Mouse (Mus musculus) MEL (cell line): Measurements from ENCODE around the gene Olfr1509. TPM values are rescaled to one million over a fixed set of nuclear protein-coding genes. Genes with fewer than 3 reads are reported as not detected.

Experiments used
- DNase-seq: peaks from one replicate; pipeline ENCODE4 v3.0.0; 2011; ENCODE audit warnings: low read depth, low spot score
- H3K27ac ChIP-seq: 2 replicates; pipeline ENCODE4 v1.5.1; 2012; ENCODE audit warnings: low read depth, mild to moderate bottlenecking, control low read depth, low read length, moderate library complexity; ENCODE audit not compliant: control insufficient read depth
- H3K27me3 ChIP-seq, 2 experiments: fragments of 150-350 bp in 1 of 2; sonication (generic) in 1 of 2; 2 replicates each; pipeline ENCODE4 v1.6.1; 2012; ENCODE audit warnings: low read length in 2 of 2, mild to moderate bottlenecking in 2 of 2, improper control_type of control experiment in 1 of 2, moderate library complexity in 1 of 2; ENCODE audit not compliant: insufficient read depth in 2 of 2, control insufficient read depth in 1 of 2
- H3K36me3 ChIP-seq, 2 experiments: 2 replicates each; pipeline ENCODE4 v1.6.1; 2012 to 2014; ENCODE audit warnings: low read length in 2 of 2, improper control_type of control experiment in 1 of 2, inconsistent platforms in 1 of 2, mild to moderate bottlenecking in 1 of 2; ENCODE audit not compliant: insufficient read depth in 2 of 2, control insufficient read depth in 1 of 2
- H3K4me1 ChIP-seq, 2 experiments: fragments of 150-350 bp in 1 of 2; sonication (generic) in 1 of 2; 2 replicates each; pipeline ENCODE4 v1.6.1; 2012; ENCODE audit warnings: low read length in 2 of 2, improper control_type of control experiment in 1 of 2, mild to moderate bottlenecking in 1 of 2; ENCODE audit not compliant: insufficient read depth in 2 of 2, control insufficient read depth in 1 of 2
- H3K4me3 ChIP-seq, 2 experiments: fragments of 150-350 bp in 1 of 2; sonication (generic) in 1 of 2; 2 replicates each; pipeline ENCODE4 v1.5.1; 2012; ENCODE audit warnings: low read depth in 2 of 2, low read length in 2 of 2, mild to moderate bottlenecking in 2 of 2, moderate library complexity in 2 of 2, control low read depth in 1 of 2, improper control_type of control experiment in 1 of 2; ENCODE audit not compliant: control insufficient read depth in 1 of 2, insufficient read depth in 1 of 2
- H3K79me2 ChIP-seq: 2 replicates; pipeline ENCODE4 v1.6.1; 2012; ENCODE audit warnings: mild to moderate bottlenecking, low read length, moderate library complexity; ENCODE audit not compliant: control insufficient read depth, poor library complexity, insufficient read depth
- H3K9ac ChIP-seq: 2 replicates; pipeline ENCODE4 v1.6.1; 2012; ENCODE audit warnings: low read depth, mild to moderate bottlenecking, control low read depth, low read length, moderate library complexity; ENCODE audit not compliant: control insufficient read depth, poor library complexity, severe bottlenecking
- H3K9me3 ChIP-seq: fragments of 150-350 bp; sonication (generic); replicated peaks from 2 replicates; pipeline ENCODE4 v1.6.1; 2012; ENCODE audit warnings: mild to moderate bottlenecking, low read length, improper control_type of control experiment, moderate library complexity; ENCODE audit not compliant: insufficient read depth
- BHLHE40 ChIP-seq: IDR thresholded peaks from 2 replicates; pipeline ENCODE4 v1.6.1; 2012; ENCODE audit warnings: low read depth, mild to moderate bottlenecking, inconsistent platforms, low read length, improper control_type of control experiment, borderline replicate concordance
- CHD1 ChIP-seq: IDR thresholded peaks from 2 replicates; pipeline ENCODE4 v1.6.1; 2012; ENCODE audit warnings: low read depth, mild to moderate bottlenecking, inconsistent platforms, low read length, improper control_type of control experiment
- CHD2 ChIP-seq: IDR thresholded peaks from 2 replicates; pipeline ENCODE4 v1.6.1; 2011; ENCODE audit warnings: low read length, improper control_type of control experiment
- CTCF ChIP-seq, 3 experiments: IDR thresholded peaks in 2 of 3; conservative IDR thresholded peaks in 1 of 3; 2 replicates each; pipeline ENCODE4 v1.5.1; 2011 to 2012; ENCODE audit warnings: low read length in 3 of 3, low read depth in 2 of 3, mild to moderate bottlenecking in 2 of 3, improper control_type of control experiment in 1 of 3, inconsistent platforms in 1 of 3, mixed read lengths in 1 of 3, moderate library complexity in 1 of 3; ENCODE audit not compliant: control insufficient read depth in 1 of 3, insufficient read depth in 1 of 3, poor library complexity in 1 of 3, severe bottlenecking in 1 of 3
- E2F4 ChIP-seq: IDR thresholded peaks from 2 replicates; pipeline ENCODE4 v1.6.1; 2011; ENCODE audit warnings: low read depth, low read length, improper control_type of control experiment, borderline replicate concordance
- EP300 ChIP-seq, 2 experiments: IDR thresholded peaks; 2 replicates each; pipeline ENCODE4 v1.6.1; 2011; ENCODE audit warnings: improper control_type of control experiment in 2 of 2, low read length in 2 of 2, low read depth in 1 of 2, mild to moderate bottlenecking in 1 of 2
- GABPA ChIP-seq: IDR thresholded peaks from 2 replicates; pipeline ENCODE4 v1.6.1; 2012; ENCODE audit warnings: low read depth, mild to moderate bottlenecking, inconsistent platforms, low read length, improper control_type of control experiment, moderate library complexity
- GATA1 ChIP-seq: IDR thresholded peaks from 2 replicates; pipeline ENCODE4 v1.6.1; 2011; ENCODE audit warnings: low read depth, low read length, improper control_type of control experiment
- HCFC1 ChIP-seq: IDR thresholded peaks from 2 replicates; pipeline ENCODE4 v1.6.1; 2012; ENCODE audit warnings: low read depth, mild to moderate bottlenecking, inconsistent platforms, low read length, improper control_type of control experiment, moderate library complexity
- MAFK ChIP-seq: IDR thresholded peaks from 2 replicates; pipeline ENCODE4 v1.6.1; 2011; ENCODE audit warnings: low read depth, mild to moderate bottlenecking, low read length, improper control_type of control experiment, borderline replicate concordance
- MAX ChIP-seq: IDR thresholded peaks from 2 replicates; pipeline ENCODE4 v1.6.1; 2011; ENCODE audit warnings: low read length, improper control_type of control experiment
- MAZ ChIP-seq: IDR thresholded peaks from 2 replicates; pipeline ENCODE4 v1.6.1; 2012; ENCODE audit warnings: low read depth, mild to moderate bottlenecking, inconsistent platforms, low read length, improper control_type of control experiment
- MYC ChIP-seq: IDR thresholded peaks from 2 replicates; pipeline ENCODE4 v1.6.1; 2011; ENCODE audit warnings: low read depth, mild to moderate bottlenecking, low read length, improper control_type of control experiment, moderate library complexity
- NRF1 ChIP-seq: IDR thresholded peaks from 2 replicates; pipeline ENCODE4 v1.6.1; 2014; ENCODE audit warnings: low read depth, mild to moderate bottlenecking, inconsistent platforms, low read length, improper control_type of control experiment, moderate library complexity; ENCODE audit not compliant: poor library complexity, insufficient read depth, severe bottlenecking
- POLR2AphosphoS2 ChIP-seq: IDR thresholded peaks from 2 replicates; pipeline ENCODE4 v1.6.1; 2011; ENCODE audit warnings: low read length, improper control_type of control experiment
- POLR2AphosphoS5 ChIP-seq: IDR thresholded peaks from 2 replicates; pipeline ENCODE4 v1.6.1; 2012; ENCODE audit warnings: low read depth, borderline replicate concordance, mild to moderate bottlenecking, inconsistent platforms, low read length, moderate library complexity, mixed read lengths
- RAD21 ChIP-seq: IDR thresholded peaks from 2 replicates; pipeline ENCODE4 v1.6.1; 2011; ENCODE audit warnings: mild to moderate bottlenecking, low read depth, low read length, improper control_type of control experiment
- TAL1 ChIP-seq: IDR thresholded peaks from 2 replicates; pipeline ENCODE4 v1.6.1; 2012; ENCODE audit warnings: mild to moderate bottlenecking, inconsistent platforms, low read length, moderate library complexity, mixed read lengths
- UBTF ChIP-seq: IDR thresholded peaks from 2 replicates; pipeline ENCODE4 v1.6.1; 2012; ENCODE audit warnings: low read depth, mild to moderate bottlenecking, inconsistent platforms, low read length, improper control_type of control experiment, moderate library complexity, borderline replicate concordance; ENCODE audit not compliant: insufficient read depth
- ZKSCAN1 ChIP-seq: IDR thresholded peaks from 2 replicates; pipeline ENCODE4 v1.6.1; 2012; ENCODE audit warnings: low read depth, mild to moderate bottlenecking, inconsistent platforms, low read length, improper control_type of control experiment, moderate library complexity
- polyA plus RNA-seq, 2 experiments: library from polyadenylated mRNA; stranded (reverse) in 1 of 2; unstranded in 1 of 2; fragments of >175 nt in 1 of 2; fragments of >200 nt in 1 of 2; gene quantifications; 2 replicates each; pipeline versions ENCODE4 v1.2.1 to v1.2.4; 2012; ENCODE audit warnings: low replicate concordance in 2 of 2, low read depth in 1 of 2; ENCODE audit not compliant: insufficient read length in 2 of 2, insufficient read depth in 1 of 2, missing spikeins in 1 of 2
- total RNA-seq: library from RNA; depleted of rRNA; stranded (reverse); fragments of 300-350 nt; gene quantifications from 2 replicates; pipeline ENCODE4 v1.2.3, GENCODE M21; 2012

Gene Olfr1509
- total and polyA plus RNA-seq, 3 experiments = not detected

DNA sequence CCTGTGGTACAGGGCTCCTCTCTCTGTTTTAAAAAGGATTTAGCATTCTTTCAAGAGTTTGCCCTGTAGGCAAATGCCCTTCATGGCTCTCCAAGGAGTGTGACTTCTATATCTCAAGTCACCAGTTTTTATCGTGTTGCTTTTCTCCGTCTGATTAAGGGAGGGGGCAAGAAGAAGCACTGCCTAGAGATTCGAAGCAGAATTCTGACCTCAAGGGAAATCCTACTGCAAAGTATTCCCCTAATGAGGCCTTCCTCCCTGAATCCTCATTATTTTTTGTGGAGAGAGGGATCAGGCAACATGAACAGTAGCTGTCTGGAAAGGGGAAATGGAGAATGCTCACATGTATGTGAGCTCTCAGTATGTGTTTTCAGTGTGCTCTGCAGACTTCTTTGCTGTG is 28.5 kb upstream of the Olfr1509 start, which contains the start of gene Olfr1510:
Olfr1510 (minus strand) TSS at position 101 of the 400 bp plus-strand sequence.
- Histone ChIP-seq H3K27ac (no peak within 1 kb of the TSS), H3K4me3 (no peak within 1 kb of the TSS), H3K79me2 (no peaks in the 10 kb centered on the region), H3K36me3 (no peaks in the 10 kb centered on the region), H3K9me3 (no peaks in the 10 kb centered on the region), H3K27me3 (no peaks in the 10 kb centered on the region; a peak in 1 of 4 replicates), H3K9ac (no peak within 1 kb of the TSS), H3K4me1 (no peaks in the 10 kb centered on the region)
- TF ChIP-seq CHD2 = no peak
- TF ChIP-seq MAFK = no peak
- no peak for TF ChIP-seq GABPA
- TF ChIP-seq GATA1 = no peak
- TF ChIP-seq MYC = no peak
- DNase-seq = no peak

- no peaks in the 10 kb centered on the region for H3K4me1 ChIP-seq
- H3K36me3 ChIP-seq = no peaks in the 10 kb centered on the region
- H3K4me3 ChIP-seq = no peak overlapping the region
- H3K79me2 ChIP-seq = no peaks in the 10 kb centered on the region
- TF ChIP-seq MAFK (no peak), EP300 (IDR thresholded peaks at IDR 0.05; ENCODE audit: low read depth in 1 of 2, low read length in 2 of 2) (no peak), MAX (no peak), NRF1 (no peak), CHD1 (no peak), HCFC1 (no peak), RAD21 (no peak), MAZ (no peak), POLR2AphosphoS5 (no peak), POLR2AphosphoS2 (no peak), UBTF (no peak), MYC (no peak), TAL1 (no peak), ZKSCAN1 (no peak), BHLHE40 (no peak), E2F4 (no peak), GATA1 (no peak), CTCF (IDR thresholded peaks at IDR 0.05 in 2 of 3, conservative IDR thresholded peaks at IDR 0.05 in 1 of 3; ENCODE audit: control insufficient read depth in 1 of 3, insufficient read depth in 1 of 3, low read depth in 2 of 3, low read length in 3 of 3, poor library complexity in 1 of 3, severe bottlenecking in 1 of 3) (no peak)
- peaks cover 0 to 2% of the 10 kb centered on the region in 2 experiments; a peak in 1 of 4 replicates for H3K27me3 ChIP-seq
- no peak for DNase-seq
- H3K9me3 ChIP-seq = no peaks in the 10 kb centered on the region
- H3K27ac ChIP-seq = no peak overlapping the region
- no peak overlapping the region for H3K9ac ChIP-seq
Observed at GRCm38 (mm10) chr14:52427686-52428085, 15.1 kb upstream of the Olfr1509 start.
